Mouse (Mus musculus) kidney, postnatal 25 days (tissue): Measurements from ENCODE around the gene Oas2.
"Not testable (repeated sequence)": the region's sequence is repeated elsewhere in the genome, so short reads cannot be mapped to it uniquely, and the experiment has no call there.

Experiments used
- DNase-seq, 2 experiments: peaks; one replicate each; pipeline ENCODE4 v3.0.0; 2021; ENCODE audit warnings: mixed read lengths in 2 of 2

The Oas2 gene

DNA sequence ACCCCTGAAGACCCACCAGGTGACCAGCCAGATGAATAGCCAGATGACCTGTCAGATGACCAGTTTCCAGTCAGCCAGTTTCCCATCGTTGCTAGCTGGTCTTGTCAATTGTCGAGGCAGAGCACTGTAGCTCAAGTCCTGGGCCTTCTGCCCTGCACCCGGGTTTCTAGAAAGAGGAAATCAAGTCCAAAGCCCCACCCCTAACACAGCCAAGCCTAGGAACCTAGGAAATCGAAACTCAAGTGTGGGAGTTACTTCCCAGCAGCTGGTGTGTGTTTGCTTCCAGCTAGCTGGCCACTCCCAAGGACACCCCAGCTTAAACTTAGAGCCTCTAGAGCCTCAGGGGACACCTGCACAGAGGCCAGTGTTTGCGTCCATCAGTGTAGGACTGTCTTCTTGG, at the start of gene Oas2:
Gene Oas2, minus strand, starts transcription at position 166 of the 400 bp plus-strand sequence.
- no peak for DNase-seq

DNA sequence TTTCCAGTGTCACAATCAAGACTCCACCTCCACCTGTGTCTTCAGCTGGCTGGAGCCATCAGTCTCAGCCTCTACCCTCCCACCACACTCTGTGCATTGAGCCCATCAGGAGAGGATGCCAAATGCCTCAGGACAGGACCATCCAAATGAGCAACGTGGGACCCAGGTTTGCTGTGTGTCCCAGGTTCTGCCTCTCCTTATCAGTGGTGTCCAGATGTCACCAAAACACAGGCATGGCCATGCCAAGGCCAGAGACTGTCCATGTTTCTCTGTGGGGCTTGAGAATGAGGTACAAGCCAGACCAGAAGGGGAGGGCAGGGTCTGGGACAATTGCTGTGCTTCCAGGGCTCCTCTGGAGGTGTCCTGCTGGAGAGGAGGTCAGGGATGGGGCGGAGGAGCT, 49.3 kb upstream of the Oas2 start:
- not testable (repeated sequence) for DNase-seq

- DNase-seq: not testable (repeated sequence)
Measured at GRCm38 (mm10) chr5:120798147-120798546, 48.5 kb upstream of the Oas2 start.

- not testable (repeated sequence) for DNase-seq
Measured at GRCm38 (mm10) chr5:120795480-120796034, 45.9 kb upstream of the Oas2 start, which contains the start of gene Oas1e. Gene Oas1e (minus strand): TSS chr5:120795530.

DNA sequence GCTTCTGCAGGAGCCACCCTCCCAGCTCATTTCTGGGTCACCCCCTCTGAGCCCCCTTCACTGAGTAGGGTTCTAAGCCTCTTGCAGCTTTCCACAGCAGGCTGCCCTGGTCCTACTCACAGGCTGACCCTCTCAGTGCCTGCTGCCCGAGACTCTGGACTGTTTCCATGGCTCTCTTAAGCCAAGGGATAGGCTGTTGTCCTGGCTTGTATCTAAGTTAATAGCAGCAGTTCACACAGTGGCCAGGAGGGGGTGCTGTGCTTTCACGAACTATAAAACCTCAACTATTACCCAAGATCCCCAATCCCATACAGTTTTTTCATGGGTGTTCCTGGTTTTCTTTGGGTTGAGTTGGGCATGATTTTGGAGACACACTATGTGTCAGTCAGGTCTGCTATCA, 43.4 kb upstream of the Oas2 start:
- peak; percentile 56 to 77 for DNase-seq

DNA sequence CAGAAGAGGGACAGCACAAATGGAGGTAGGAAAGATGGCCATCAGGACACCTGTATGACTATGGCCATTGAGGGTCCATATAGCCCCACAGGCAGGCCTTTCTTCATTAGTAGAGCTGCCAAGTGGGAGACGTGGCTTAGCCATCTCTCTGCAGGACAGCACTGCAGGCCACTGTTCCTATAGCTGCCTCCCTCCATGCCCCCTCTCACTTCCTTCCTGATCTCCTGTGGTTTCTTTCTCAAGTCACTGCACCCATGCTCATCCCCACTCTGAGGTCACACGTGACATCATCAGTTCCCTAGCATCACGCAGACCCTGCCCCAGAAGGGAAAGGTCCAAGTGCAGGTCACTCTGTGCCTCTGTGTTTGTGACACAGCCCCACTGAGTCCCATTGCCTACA, 37.4 kb upstream of the Oas2 start:
- no peak for DNase-seq

GRCm38 (mm10) chr5:120782446-120782845, 32.8 kb upstream of the Oas2 start:
- DNase-seq: no peak

GRCm38 (mm10) chr5:120781646-120782045, 32.0 kb upstream of the Oas2 start:
- no peak for DNase-seq

GRCm38 (mm10) chr5:120779922-120780321, 30.3 kb upstream of the Oas2 start:
- DNase-seq: no peak

GRCm38 (mm10) chr5:120778941-120779340, 29.3 kb upstream of the Oas2 start:
- no peak for DNase-seq

DNA sequence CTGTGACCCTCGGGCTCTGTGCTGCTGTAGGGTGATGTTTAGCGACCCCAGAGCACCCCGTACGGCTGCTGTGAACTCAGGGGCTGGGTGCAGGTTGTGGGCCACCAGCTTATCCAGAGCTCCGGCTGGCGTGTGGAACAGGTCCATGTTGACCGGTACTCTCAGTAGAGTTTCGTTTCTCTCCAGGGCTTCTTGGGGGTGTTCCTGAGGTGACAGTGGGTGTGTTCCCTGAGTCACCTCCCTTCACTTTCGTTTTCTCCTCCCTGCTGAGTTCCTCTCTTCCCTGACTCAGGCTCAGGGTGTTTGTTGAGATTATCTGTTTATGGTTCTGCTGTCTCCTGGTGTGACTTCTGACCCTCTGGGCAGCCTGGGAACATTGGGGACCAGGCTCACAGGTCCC, 27.8 kb upstream of the Oas2 start, which contains the start of gene Oas3:
Gene Oas3, minus strand, starts transcription at position 184 of the 400 bp plus-strand sequence.
- DNase-seq: no peak

- no peak for DNase-seq
Measured at GRCm38 (mm10) chr5:120776801-120777200, 27.1 kb upstream of the Oas2 start.

GRCm38 (mm10) chr5:120775287-120775985, 25.8 kb upstream of the Oas2 start:
- no peak for DNase-seq

- no peak for DNase-seq
Measured at GRCm38 (mm10) chr5:120769396-120769795, 19.7 kb upstream of the Oas2 start.

DNA sequence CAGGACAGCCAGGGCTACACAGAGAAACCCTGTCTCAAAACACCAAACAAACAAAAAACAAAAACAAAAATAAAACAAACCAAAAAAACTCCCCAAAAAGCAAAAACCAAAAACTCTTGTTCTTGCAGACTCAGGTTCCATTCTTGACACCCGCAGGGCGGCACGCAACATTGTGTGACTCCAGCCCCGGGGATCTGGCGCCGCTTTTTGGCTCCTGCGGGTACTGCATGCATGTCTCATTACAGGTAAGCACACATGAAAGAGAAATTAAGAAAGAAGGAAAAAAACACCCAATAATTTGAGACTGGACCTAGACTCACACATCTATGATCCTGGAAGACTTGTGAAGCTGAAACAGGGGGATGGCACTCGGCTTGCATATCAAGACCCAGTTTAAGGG, 15.4 kb upstream of the Oas2 start:
- no peak for DNase-seq

GRCm38 (mm10) chr5:120761901-120762300, 12.2 kb upstream of the Oas2 start:
- no peak for DNase-seq

GRCm38 (mm10) chr5:120754215-120754614, 4.6 kb upstream of the Oas2 start:
- no peak for DNase-seq

GRCm38 (mm10) chr5:120752786-120753185, 3.1 kb upstream of the Oas2 start:
- no peak for DNase-seq

- DNase-seq: no peak
Measured at GRCm38 (mm10) chr5:120751206-120751605, 1.6 kb upstream of the Oas2 start.

- peak in 1 of 2 experiments; percentile 69 for DNase-seq
Measured at GRCm38 (mm10) chr5:120746451-120746850, 3.2 kb downstream of the Oas2 start.

- peak in 1 of 2 experiments; percentile 40 for DNase-seq
Measured at GRCm38 (mm10) chr5:120742125-120742524, 7.5 kb downstream of the Oas2 start.

DNA sequence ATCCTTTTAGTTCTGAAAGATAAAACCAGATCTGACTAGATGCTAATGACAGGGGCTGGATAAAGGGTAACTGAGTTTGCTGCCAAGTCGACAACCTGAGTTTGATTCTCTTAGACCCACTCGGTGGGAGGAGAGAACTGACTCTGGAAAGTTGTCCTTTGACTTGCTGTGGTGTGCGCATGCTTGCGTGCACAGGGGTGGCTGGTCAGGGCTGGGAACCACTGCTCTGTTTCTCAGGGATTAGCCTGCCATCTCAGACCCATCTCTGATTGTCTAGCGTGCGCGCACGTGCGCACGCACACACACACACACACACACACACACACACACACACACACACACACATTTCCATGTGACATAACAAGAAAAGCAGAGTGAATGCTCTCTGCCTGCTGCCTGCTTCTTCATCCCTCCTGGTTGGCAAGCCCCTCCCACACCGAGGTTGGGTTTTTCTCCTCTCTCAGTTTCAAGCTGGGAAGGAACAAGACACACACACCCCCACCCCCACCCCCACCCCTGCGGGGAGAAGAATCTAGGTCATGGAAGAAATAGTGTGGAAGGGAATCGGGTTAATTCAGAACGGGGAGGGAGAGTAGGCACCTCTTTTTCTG, 15.2 kb downstream of the Oas2 start:
- no peak for DNase-seq

GRCm38 (mm10) chr5:120733696-120734095, 16.0 kb downstream of the Oas2 start:
- DNase-seq: no peak

DNA sequence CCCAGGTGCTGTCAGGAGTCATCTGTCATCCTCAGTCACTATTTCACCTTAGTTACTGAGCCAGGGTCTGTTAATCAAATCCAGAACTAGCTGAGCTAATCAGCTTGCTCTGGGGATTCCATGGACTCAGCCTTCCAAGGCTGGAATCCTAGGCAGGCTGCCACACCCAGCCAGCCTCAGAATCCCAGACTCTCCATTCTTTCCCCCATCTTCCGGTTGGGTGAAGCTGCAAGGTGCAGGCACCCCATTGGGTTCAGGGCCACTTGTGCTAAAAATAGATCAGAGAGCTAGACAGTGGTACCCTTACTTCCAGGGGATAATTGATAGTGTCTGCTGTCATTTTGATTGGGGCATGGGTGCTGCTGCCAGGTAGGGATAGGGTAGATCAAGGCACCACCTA, 16.9 kb downstream of the Oas2 start:
- no peak for DNase-seq
